Mouse (Mus musculus) embryonic stem cell, embryonic (primary cell): ENCODE measurements around the gene Arnt2.

ENCODE experiments used
- CTCF ChIA-PET, 4 experiments: fragments of 300-600 bp in 2 of 4; fragments of 350-600 bp in 2 of 4; sonication (Branson Sonifier 250); formaldehyde crosslinking; loops; one replicate each; lab custom pipeline; 2022; ENCODE audit warnings: inconsistent platforms in 2 of 4; lab: Charles Lee
- POLR2A ChIA-PET, 4 experiments: fragments of 300-600 bp in 2 of 4; fragments of 350-600 bp in 2 of 4; sonication (Branson Sonifier 250); formaldehyde crosslinking; loops; one replicate each; lab custom pipeline; 2022; ENCODE audit warnings: antibody characterized with exemption in 4 of 4, inconsistent platforms in 1 of 4; lab: Charles Lee

Gene Arnt2

GRCm38 (mm10) chr7:84409896-84410521 is at the start of gene Arnt2:
Arnt2 (minus strand) TSS chr7:84410176.
- ChIA-PET POLR2A (no interaction called here), CTCF (interaction anchor here in 1 of 4 experiments (0.8 kb wide), 1 partner anchor 495 kb away, joined by 3 read pairs; no protein-coding TSS in a partner anchor)

DNA sequence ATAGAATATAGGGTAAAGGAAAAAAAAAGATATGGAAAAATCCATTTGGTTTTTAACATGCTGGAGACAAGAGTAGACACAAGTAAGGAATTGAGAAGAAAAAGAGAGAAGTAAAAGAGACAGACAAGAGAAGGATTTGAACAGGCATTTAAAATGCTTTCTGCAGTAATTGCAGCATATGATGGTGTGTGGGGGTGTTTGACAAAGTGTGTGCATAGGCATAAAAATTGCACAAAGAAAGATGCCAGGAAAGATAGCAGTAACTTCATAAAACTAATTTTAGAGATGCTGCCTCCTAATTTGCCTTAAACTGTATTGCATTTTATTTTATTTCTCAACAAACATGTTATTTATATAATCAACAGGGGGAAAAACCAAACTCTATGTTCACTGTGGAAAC is 41.7 kb upstream of the Arnt2 start:
- POLR2A ChIA-PET, result no interaction called here
- CTCF ChIA-PET, result no interaction called here

- CTCF ChIA-PET, result no interaction called here
- POLR2A ChIA-PET, result no interaction called here
Observed at GRCm38 (mm10) chr7:84449066-84449465, 39.1 kb upstream of the Arnt2 start.

DNA sequence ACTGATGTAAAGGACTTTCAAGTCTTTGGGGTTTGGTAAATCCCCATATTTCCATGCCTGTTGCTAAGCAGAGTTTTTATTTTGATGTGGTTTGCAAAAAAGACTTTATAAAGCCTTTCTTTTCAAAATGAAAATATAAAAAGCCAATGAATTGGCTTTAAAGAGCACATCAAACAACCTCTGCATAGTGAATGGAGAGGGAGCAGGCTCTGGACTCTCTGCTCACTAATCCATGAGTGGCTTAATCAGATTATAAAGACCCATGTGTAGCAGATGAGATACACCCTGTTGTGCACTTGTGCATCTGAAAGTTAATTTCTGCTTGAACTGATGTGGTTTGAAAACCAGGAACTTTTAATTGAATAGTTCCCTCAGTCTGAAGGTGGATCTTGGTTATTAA is 38.5 kb upstream of the Arnt2 start:
- ChIA-PET POLR2A (no interaction called here), CTCF (no interaction called here)

DNA sequence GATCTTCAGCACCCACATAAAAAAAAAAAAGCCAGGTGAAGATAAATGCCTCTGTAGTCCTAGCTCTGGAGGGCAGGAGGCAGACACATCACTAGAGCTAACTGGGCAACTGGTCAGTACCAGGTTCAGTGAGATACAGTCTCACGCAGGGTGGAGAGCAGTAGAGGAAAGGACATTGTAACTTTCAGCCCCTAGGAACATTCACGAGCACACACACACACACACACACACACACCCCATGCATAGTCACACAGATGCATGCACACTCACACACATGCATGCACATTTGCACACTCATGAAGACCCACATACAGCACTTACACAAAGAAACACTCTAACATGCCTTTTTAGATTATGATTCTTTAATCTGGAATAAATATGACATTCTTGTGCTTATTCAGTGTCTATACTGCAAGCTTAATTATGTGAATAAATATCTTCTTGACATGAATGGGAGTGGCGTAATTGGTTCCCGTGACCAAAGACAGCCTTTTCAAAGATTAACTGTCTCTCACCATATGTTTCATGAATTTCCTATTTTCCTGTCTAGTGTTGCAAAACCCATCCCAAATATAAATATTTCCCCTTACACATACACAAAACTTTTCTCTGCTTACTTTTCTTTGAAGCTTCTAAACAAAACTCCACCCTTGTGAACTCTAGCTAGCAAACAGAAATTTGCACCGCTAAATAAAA is 37.9 kb upstream of the Arnt2 start:
- ChIA-PET POLR2A (no interaction called here), CTCF (no interaction called here)

DNA sequence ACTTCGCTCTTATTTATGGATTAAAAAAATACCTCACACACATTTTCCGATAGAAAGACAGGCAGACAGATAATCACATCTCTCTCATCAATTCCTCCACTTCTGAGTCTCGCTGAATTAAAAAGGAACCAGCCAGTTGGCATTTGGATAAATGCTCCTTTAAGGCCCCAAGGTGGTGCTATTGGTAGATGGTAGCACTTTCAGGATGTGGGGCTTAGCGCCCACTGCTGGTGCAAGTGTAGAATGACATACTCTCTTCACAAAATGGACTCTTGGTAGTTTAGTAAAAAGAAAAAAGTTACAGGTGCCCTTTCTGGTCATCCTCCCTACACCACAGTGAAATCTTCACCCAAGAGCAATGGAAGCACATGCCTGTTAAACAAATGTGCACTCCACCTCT is 37.1 kb upstream of the Arnt2 start:
- ChIA-PET POLR2A (no interaction called here), CTCF (no interaction called here)

DNA sequence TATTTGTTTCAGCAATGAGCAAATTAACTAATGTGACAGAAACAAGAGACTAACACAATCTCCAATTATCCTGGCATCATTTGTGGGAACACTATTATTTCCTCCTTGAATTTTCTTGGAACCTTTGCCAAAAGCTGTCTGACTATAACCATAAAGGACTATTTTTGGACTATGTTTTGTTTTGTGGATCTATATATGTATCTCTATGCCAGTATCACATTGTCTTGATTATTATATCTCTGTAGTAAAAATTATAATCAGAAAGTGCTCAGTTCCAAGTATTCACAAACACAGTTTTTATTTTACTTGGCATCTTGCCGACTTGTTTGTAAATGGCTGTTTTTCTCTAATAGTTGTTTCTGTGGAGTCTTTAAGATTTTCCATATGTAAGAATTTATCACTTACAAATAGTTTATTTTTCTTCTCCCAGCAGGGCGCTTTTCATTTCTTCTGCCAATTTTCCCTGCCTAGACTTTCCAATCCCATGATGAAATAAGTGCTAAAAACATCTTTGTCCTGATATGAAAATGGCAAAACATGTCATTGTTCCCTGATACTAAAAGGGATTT is 32.5 kb upstream of the Arnt2 start:
- ChIA-PET POLR2A (no interaction called here), CTCF (no interaction called here)

- POLR2A ChIA-PET, result no interaction called here
Observed at GRCm38 (mm10) chr7:84439606-84440005, 29.6 kb upstream of the Arnt2 start.

DNA sequence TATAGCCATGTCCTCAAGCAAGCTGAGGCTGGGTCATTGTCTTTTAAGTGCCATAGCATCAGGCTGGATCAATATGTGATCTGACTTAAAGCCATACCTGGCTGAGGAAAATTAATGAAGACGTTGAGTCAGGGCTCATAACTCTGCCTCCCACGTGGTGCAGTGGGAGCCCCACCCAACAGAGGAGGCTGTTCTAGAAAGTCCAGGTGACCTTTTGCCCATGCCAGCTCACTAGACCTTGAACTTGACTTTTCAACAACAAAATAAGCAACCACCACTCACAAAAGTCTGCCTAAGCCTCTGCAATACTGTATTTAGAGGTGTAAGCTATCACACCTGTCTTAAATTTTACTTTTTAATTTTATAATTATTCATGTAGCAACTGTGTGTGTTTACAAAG is 24.9 kb upstream of the Arnt2 start:
- CTCF ChIA-PET, result no interaction called here

More at GRCm38 (mm10) chr7:84439606-84440005, 29.6 kb upstream of the Arnt2 start:
- CTCF ChIA-PET, result no interaction called here

DNA sequence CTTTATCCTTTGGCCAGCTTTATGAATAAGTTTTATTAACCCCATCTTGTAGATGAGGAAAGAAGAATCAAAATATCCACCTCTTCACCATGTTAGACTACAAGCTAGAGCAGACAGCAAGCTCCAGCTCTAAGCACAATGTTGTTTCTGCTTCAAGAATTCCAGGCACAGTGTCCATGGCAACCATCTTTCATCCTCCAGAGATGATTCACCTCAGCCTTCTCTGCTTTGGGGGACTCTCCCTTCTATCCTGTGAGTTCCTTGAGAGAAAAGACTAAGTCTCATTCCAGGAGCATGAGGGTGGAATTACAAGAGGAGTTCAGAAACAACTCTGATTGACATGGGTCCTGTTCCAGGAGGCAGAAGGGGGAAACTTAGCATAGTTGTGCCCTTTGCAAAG is 22.2 kb upstream of the Arnt2 start:
- CTCF ChIA-PET, result no interaction called here
- POLR2A ChIA-PET, result no interaction called here

More for the DNA sequence above, 24.9 kb upstream of the Arnt2 start:
- POLR2A ChIA-PET, result interaction anchor here in 1 of 4 experiments (0.7 kb wide), 1 partner anchor 12 kb away, joined by 3 read pairs; no protein-coding TSS in a partner anchor

- ChIA-PET POLR2A (no interaction called here), CTCF (interaction anchor here in 1 of 4 experiments (1.4 kb wide), 1 partner anchor 155 kb away, joined by 3 read pairs; no protein-coding TSS in a partner anchor)
Observed at GRCm38 (mm10) chr7:84427221-84427620, 17.2 kb upstream of the Arnt2 start.

GRCm38 (mm10) chr7:84424670-84425385 is 14.9 kb upstream of the Arnt2 start:
- POLR2A ChIA-PET, result no interaction called here
- CTCF ChIA-PET, result interaction anchor here in 3 of 4 experiments (0.6 to 1.9 kb wide), 7 partner anchors 205 to 514 kb away, joined by 3 to 8 read pairs (median 3); partner anchors contain the start of gene Cemip (in 1 of the 3)

DNA sequence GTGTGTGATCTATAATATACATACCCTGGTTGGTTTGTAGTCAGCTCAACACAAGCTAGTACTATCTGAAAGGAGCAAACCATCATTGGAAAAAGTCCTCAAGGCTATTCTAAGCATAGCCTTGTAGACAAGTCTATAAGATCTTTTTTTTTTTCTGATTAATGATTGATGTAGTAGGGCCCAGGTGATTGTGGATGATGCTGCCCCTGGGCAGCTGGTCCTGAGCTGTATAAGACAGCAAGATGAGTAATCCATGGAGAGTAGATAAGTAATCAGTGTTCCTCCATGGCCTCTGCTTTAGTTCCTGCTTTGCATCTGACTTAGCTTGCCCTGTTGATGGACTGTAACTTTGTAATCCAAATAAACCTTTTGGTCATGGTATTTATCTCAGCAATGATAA is 11.8 kb upstream of the Arnt2 start:
- POLR2A ChIA-PET, result no interaction called here
- CTCF ChIA-PET, result no interaction called here

- CTCF ChIA-PET, result no interaction called here
- POLR2A ChIA-PET, result no interaction called here
Observed at GRCm38 (mm10) chr7:84421291-84421665, 11.3 kb upstream of the Arnt2 start.

DNA sequence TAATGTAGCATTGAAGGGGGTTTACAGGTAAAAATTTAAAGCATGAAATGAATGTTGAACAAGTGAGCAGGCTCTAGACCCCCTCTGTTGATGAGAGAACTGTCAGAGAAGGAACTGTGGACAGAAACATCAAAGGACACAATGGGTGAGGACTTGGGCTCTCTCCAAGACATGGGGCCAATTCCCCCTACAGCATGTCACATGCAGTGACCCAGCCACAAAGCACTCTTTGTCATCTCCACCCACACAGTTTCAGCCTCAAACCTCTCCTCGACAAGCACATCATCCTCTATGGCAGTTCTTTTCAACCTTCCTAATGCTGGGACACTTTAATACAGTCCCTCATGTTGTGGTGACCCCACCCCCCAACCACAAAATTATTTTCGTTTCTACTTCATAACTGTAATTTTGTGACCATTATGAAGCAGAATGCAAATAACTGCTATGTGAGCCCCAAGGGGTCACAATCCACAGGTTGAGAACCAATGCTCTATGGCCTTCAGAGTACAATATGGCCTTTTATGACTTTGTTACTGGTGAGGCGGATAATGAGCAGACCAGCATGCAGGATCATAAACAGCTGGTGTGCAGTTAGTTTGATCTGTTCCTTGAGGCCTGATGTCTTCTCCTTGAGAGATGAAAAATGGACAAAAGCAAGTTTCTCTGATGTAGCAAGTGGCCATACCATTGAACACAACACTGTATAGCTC is 10.8 kb upstream of the Arnt2 start:
- ChIA-PET CTCF (no interaction called here), POLR2A (no interaction called here)

DNA sequence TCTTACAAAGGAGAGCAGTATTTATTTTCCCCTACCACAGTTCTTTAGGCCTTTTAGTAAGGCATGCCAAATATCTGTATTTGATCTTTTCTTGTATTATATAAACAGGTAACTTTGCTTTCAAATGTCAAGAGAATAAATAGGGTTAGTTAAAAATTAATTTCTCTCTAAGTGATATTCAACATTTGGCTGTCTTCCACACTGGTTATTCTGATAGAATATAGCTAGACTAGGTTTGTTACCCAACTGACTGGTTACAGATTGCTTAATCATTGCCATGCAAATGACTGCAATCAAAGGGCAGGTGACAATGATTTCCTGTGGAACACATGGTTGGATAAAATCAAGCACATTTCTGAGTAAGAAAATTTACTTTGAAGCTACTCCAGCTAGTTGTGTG is 7.5 kb upstream of the Arnt2 start:
- ChIA-PET POLR2A (no interaction called here), CTCF (no interaction called here)

- POLR2A ChIA-PET, result interaction anchor here in 1 of 4 experiments (0.7 kb wide), 1 partner anchor 10 kb away, joined by 3 read pairs; no protein-coding TSS in a partner anchor
- CTCF ChIA-PET, result no interaction called here
Observed at GRCm38 (mm10) chr7:84412570-84412969, 2.6 kb upstream of the Arnt2 start.

DNA sequence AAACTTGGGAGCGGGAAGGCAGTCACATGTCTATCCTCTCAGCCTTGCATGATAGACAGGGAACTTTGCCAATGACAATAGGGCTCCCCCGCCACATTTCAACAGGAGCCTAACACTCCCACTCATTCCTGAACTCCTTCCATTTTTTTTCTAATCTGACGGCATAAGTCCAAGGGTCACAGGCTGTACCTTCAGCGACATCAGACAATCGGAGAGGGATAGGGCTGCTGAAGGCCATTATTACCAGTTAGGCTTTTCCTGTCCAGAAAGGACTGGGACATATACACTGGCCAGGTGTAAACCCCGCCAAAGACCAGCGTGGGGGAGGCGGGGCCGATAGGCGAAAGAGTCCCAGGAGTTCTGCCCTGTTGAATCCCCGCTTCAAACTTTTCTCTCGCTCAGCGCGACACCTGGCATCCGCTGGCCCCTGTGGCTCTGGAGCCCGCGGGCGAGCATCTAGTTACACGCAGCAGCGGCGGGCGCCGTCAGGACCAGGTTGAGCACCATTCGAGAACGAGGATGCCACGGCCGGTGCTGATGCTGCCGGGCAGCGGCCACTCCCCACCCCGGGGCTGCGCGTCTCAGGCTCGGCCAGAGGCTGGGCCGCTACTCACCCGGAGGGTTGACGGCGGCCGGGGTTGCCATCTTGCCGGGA is 608 bp downstream of the Arnt2 start:
- ChIA-PET CTCF (no interaction called here), POLR2A (no interaction called here)

DNA sequence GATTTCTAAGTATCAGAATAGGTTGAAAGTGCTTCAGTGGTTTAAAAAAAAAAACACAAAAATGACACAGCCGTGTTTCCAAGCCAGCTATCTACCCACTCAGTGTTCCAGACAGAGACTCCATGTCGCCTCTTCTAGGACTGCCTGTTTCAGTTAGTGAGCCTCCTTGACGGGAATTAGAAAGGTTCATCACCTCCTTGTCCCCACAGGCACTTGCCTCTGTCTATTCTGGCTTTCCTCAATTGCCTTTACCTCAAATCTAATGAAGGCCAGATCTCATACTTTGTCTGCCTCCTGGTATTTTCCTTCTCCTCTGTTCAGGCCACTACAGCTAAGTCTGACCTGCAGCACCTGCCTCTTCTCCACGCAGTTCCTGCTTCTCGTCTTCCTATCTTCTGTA is 1.7 kb downstream of the Arnt2 start:
- POLR2A ChIA-PET, result interaction anchor here in 1 of 4 experiments (0.7 kb wide), 1 partner anchor 81 kb away, joined by 3 read pairs; no protein-coding TSS in a partner anchor
- CTCF ChIA-PET, result no interaction called here
